Mouse (Mus musculus) heart, postnatal 10 days (tissue): ENCODE results near the gene Agtr1a. TPM values are rescaled to one million over a fixed set of nuclear protein-coding genes. Genes with fewer than 3 reads are reported as not detected.
A peak's percentile ranks its signal among the peaks of the same experiment; 100 is the strongest.

Source experiments
- DNase-seq, 2 experiments: peaks; one replicate each; pipeline ENCODE4 v3.0.0; 2021
- intact Hi-C: fragments of 180-260 bp; cut with DNase I; formaldehyde crosslinking; loops from one replicate; pipeline ENCODE4 v1.15.1; 2025
- total RNA-seq, 2 experiments: library from RNA; stranded (reverse); gene quantifications; 2 replicates each; pipeline ENCODE4 v1.2.3; 2021

Gene Agtr1a
- total RNA-seq, 2 experiments from 2014 or later: 35.3 to 44.8 TPM

- intact Hi-C loops: no loop called here
- DNase-seq: no peak
Measured at GRCm38 (mm10) chr13:30361002-30361401, 24.8 kb downstream of the Agtr1a start.

GRCm38 (mm10) chr13:30362048-30362447 lies 25.8 kb downstream of the Agtr1a start:
- intact Hi-C loops: no loop called here
- DNase-seq: no peak

- DNase-seq: no peak
- intact Hi-C loops: no loop called here
Measured at GRCm38 (mm10) chr13:30364097-30364625, 27.9 kb downstream of the Agtr1a start.

GRCm38 (mm10) chr13:30364780-30365179 lies 28.5 kb downstream of the Agtr1a start:
- no peak for DNase-seq
- intact Hi-C loops: no loop called here

GRCm38 (mm10) chr13:30365378-30365777 lies 29.1 kb downstream of the Agtr1a start:
- peak in 1 of 2 experiments; percentile 11 for DNase-seq
- intact Hi-C loops: no loop called here

- DNase-seq: peak in 1 of 2 experiments; percentile 7
- intact Hi-C loops: no loop called here
Measured at GRCm38 (mm10) chr13:30368116-30368515, 31.9 kb downstream of the Agtr1a start.

- no peak for DNase-seq
- intact Hi-C loops: no loop called here
Measured at GRCm38 (mm10) chr13:30368746-30369145, 32.5 kb downstream of the Agtr1a start.

- intact Hi-C loops: no loop called here
- DNase-seq: no peak
Measured at GRCm38 (mm10) chr13:30378868-30379267, 42.6 kb downstream of the Agtr1a start.

- no peak for DNase-seq
- intact Hi-C loops: no loop called here
Measured at GRCm38 (mm10) chr13:30385183-30385582, 48.9 kb downstream of the Agtr1a start.

GRCm38 (mm10) chr13:30394123-30394522 lies 57.9 kb downstream of the Agtr1a start:
- intact Hi-C loops: no loop called here
- no peak for DNase-seq

- DNase-seq: peak; percentile 3 to 15
- intact Hi-C loops: no loop called here
Measured at GRCm38 (mm10) chr13:30396431-30396830, 60.2 kb downstream of the Agtr1a start.

- intact Hi-C loops: no loop called here
- no peak for DNase-seq
Measured at GRCm38 (mm10) chr13:30398852-30399251, 62.6 kb downstream of the Agtr1a start.

- no peak for DNase-seq
- intact Hi-C loops: no loop called here
Measured at GRCm38 (mm10) chr13:30400621-30401020, 64.4 kb downstream of the Agtr1a start.

- DNase-seq: no peak
- intact Hi-C loops: no loop called here
Measured at GRCm38 (mm10) chr13:30403874-30404273, 67.6 kb downstream of the Agtr1a start.

GRCm38 (mm10) chr13:30418611-30419010 lies 82.4 kb downstream of the Agtr1a start:
- peak; percentile 28 to 36 for DNase-seq
- intact Hi-C loops: no loop called here

- intact Hi-C loops: no loop called here
- DNase-seq: peak; percentile 49 to 50
Measured at GRCm38 (mm10) chr13:30427008-30427407, 90.8 kb downstream of the Agtr1a start.

GRCm38 (mm10) chr13:30427436-30427835 lies 91.2 kb downstream of the Agtr1a start:
- no peak for DNase-seq

More at GRCm38 (mm10) chr13:30427436-30427835, 91.2 kb downstream of the Agtr1a start:
- intact Hi-C loops: no loop called here

Other genes starting within 250 kb of the Agtr1a start
- 1 to 10 TPM; 1.4 to 2.4 TPM for gene Mboat1, start 200.0 kb upstream of the Agtr1a start, total RNA-seq
- 100 to 1,000 TPM; 880 to 896 TPM for gene Uqcrfs1, start 208.9 kb downstream of the Agtr1a start, total RNA-seq